Mouse (Mus musculus): ENCODE measurements around the gene Ankrd44.

Gene Ankrd44

GRCm38 (mm10) chr1:54847238-54847637, 78.9 kb downstream of the Ankrd44 start:
- DNase-seq (ENCODE audit: low read depth): no peak

GRCm38 (mm10) chr1:54846346-54847000, 79.7 kb downstream of the Ankrd44 start:
- no peak for DNase-seq (ENCODE audit: low read depth)

DNA sequence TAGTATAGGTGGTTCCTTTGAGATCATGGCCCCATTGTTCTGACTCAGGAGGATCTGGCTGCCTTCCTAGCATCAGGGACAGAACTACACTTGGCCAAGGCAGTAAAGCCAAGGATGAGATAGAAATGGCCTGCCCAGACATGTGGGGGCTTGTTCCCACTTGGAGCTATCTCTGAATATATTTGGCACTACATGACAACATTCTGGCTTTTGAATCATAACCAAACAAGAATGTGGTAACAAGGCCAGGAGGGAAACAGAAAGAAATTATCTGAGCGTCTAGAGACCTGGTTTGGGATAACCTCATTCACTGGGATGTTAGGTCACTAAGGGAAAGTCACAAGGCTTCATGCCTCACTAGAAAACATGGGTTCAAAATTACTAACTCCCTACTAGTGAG, 81.8 kb downstream of the Ankrd44 start:
- DNase-seq (ENCODE audit: low read depth): no peak

- DNase-seq (ENCODE audit: low read depth): no peak
Measured at GRCm38 (mm10) chr1:54842765-54843461, 83.3 kb downstream of the Ankrd44 start.

DNA sequence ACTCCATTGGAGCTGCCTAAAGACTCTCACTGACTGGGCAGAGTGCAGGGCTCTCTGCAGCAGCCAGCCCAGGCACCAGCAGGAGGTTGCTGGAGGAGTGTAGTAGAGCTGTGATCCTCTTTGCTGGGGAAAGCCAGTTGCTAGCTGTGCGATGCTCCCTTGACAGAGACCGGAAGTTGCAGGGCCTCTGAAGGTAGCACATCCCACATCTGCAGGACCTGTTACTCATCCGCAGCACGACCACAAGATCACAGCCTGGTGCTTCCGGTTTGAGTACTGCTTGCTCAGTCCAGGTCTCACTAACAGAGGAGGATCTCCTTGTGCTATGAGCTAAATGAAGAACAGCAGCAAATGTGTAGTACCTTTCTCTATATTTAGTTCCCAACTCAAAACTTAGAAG, 84.4 kb downstream of the Ankrd44 start:
- DNase-seq (ENCODE audit: low read depth): no peak

GRCm38 (mm10) chr1:54840040-54840439, 86.1 kb downstream of the Ankrd44 start:
- no peak for DNase-seq (ENCODE audit: low read depth)

GRCm38 (mm10) chr1:54838486-54838805, 87.7 kb downstream of the Ankrd44 start:
- DNase-seq (ENCODE audit: low read depth): no peak

- peak; percentile 50 for DNase-seq (ENCODE audit: low read depth)
Measured at GRCm38 (mm10) chr1:54837721-54838485, 88.3 kb downstream of the Ankrd44 start.

GRCm38 (mm10) chr1:54835661-54836205, 90.5 kb downstream of the Ankrd44 start:
- no peak for DNase-seq (ENCODE audit: low read depth)

GRCm38 (mm10) chr1:54833221-54833620, 93.0 kb downstream of the Ankrd44 start:
- DNase-seq (ENCODE audit: low read depth): no peak

- no peak for DNase-seq (ENCODE audit: low read depth)
Measured at GRCm38 (mm10) chr1:54832765-54833164, 93.4 kb downstream of the Ankrd44 start.

DNA sequence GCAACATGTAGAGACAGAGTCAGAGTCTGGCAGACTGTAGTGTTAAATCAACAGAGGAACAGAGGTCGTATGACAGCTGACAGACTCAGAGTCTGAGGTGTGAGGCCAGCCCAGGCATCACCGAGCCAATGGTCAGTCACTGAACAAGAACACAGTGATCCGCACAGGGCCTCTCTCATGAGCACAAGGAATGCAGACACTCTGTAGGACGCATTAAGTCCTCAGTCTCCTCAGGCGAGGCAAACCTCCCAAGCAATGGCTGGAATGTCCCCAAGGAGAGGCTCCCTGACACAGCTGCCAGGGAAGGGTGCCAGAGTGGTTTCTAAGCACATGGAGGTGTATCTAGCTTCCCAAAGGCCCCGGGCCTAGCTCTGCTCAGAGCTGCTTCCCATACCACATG, 96.0 kb downstream of the Ankrd44 start:
- DNase-seq (ENCODE audit: low read depth): no peak

DNA sequence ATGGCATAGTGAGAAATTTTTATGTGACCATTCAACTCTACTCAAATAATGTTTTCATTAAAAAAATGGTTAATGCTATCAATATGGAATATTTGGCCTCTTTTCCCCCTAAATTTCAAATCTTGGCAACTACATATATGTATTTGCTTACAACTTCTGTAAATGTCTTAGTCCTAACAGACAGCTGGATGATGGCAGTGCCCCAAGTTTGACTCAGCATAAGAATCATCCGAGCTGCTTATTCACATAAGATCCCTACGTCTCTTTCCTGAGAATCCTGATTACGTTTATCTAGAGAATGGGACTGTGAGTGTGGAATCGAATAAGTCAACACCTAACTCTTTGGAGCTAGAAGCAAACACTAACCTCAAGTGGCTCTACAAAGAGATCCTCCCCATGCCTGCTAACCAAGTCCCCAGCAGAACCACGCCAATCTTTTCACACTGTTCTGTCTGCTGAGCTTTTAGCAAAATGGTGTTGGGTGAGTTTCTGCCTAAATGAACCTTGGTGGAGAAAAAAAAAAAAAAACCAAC, 96.4 kb downstream of the Ankrd44 start:
- DNase-seq (ENCODE audit: low read depth): no peak

DNA sequence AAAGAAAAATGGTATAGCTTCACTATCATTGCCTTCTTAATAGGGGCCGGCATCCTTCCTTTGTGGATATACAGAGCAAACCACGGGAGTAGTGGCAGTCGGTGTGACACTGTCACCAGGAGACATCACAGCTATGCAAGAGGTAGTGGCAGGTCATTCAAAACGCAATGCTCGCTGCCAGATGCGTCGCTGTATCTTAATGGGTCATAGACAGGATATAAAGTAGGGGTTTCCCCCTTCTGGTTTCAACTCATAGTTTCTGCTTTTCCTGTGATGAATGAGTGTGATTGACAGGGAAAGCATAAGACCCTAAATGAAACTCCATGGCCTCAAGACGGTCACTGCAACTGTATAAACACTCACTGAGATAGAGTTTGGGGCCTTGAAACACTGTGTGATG, 98.4 kb downstream of the Ankrd44 start:
- DNase-seq (ENCODE audit: low read depth): no peak

DNA sequence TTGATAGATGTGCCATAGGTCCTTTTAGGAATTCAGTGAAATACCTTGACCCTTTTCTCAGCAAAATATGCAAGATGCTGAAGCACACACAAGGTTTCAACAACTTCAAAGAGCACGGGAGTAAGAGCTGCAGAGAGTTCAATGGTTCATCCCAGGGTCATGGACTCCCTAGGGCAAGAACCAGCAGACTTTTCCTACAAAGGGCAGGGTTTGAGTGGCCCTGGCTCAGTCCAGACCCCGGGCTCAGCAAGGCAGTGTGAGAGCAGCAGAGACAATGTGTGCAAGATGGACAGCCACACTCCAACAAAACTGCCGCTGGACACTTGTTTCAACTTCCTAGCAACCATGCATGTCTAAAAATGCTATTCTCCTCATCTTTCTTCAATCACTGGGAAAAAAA, 98.8 kb downstream of the Ankrd44 start:
- no peak for DNase-seq (ENCODE audit: low read depth)

DNA sequence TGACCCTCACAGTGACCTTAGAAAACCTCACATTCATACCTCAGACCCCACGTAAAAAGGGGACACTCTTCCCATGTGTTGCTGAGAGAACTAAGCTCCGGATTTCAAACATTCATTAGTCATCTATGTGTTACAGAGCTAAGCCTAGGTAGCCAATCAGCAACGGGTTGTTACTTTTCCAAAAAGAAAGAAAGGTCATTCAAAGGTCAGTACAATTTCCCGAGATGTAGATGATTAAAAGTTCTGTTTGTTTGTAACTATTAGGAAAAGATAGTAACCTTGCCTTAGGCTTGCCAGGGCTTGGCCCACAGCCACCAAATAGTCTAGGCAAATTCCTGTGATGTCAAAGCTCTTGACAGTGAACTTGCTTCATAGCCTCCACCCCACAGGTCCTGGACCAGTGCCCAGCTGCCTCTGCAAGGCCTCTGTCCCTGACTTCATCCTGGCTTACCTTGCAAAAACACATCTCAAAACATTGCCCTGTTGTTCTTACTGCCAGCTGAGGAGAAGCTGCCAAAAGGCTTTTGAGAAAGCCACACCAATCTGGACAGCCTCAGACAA, 99.7 kb downstream of the Ankrd44 start:
- peak; percentile 77 for DNase-seq (ENCODE audit: low read depth)

DNA sequence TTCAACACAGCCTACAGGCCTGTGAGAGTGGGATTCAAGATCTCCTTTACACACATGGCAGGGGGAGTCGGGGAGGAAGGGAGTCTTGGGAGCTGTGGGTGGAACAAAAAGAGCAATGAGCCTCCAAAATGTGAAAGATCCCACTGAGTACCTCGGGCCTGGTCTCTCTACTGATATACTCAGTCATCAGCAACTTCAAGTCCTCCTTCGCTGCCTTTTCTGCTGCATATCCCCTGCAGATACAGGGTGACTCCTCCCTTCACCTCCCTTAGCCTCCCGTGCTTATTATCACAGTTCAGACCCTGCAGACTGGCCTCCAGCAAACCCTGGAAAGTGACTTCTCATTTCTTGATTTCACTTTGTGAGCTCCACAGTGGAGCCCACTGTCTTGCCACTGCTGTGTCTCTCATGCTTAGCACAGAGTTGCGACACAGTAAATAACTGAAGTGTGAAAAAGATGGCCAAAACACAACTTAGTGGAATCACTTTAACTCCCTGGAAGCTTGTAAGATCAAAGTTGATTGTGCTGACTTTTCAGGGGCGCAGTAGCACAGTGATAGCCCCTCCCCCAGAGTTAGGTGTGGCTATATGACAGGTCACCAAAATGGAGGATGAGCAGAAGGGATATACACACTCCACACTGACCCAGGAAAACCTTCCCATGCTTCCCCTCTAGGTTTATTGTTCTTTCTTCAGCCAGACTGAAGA, 100.3 kb downstream of the Ankrd44 start:
- DNase-seq (ENCODE audit: low read depth): no peak

GRCm38 (mm10) chr1:54824106-54824808, 101.9 kb downstream of the Ankrd44 start:
- DNase-seq (ENCODE audit: low read depth): no peak

DNA sequence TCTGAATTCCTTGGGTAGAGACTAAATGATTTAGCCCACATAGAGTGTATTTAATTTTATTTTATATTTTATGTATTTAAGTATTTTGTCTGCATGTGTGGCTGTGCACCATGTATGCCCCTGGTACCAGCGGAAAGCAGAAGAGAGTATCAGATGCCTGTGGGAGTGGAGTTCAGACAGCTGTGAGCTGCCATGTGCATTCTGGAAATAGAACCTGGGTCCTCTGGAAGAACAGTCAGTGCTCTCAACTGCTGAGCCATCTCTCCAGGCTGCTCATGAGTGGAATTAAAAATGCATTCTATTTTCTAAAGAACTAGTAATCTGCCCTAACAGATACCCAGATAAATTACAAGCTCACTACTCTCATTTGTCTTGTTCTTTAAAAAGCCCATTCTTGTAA, 104.4 kb downstream of the Ankrd44 start:
- no peak for DNase-seq (ENCODE audit: low read depth)

- DNase-seq (ENCODE audit: low read depth): no peak
Measured at GRCm38 (mm10) chr1:54815206-54815855, 110.9 kb downstream of the Ankrd44 start.
